Mouse (Mus musculus) T-helper 1 cell (primary cell): ENCODE data around the gene Olfr10.
"Not testable (repeated sequence)": the region's sequence is repeated elsewhere in the genome, so short reads cannot be mapped to it uniquely, and the experiment has no call there.

Source experiments
- in situ Hi-C: fragments of 300-600 bp; cut with MboI, MseI; formaldehyde crosslinking; loops from one replicate; pipeline ENCODE4 v1.15.1; 2025; ENCODE audit warnings: high pct_unique_total_duplicates

Olfr10 gene

GRCm38 (mm10) chr11:49304441-49304840, at the start of gene Olfr10:
Gene Olfr10 (plus strand): TSS chr11:49304741.
- in situ Hi-C loops, result no loop called here

DNA sequence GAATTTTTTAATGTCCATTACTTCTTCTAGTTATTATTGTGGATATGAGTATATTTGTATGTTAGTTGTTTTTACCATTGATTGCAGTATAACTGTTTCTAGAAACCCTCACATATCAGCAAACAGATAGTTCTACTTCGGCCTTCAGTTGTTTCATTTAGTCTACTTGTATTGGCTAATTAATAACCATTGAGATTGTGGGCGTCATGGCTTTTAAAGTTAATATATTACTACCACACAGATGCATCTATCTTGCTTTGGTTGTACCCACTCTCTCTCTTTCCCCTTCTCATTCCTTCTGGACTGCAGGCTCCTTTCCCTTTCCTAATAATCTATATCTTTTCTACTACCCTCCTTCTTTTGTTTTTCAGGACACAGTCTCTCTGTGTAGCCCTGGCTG, 45.2 kb upstream of the Olfr10 start:
- in situ Hi-C loops, result no loop called here

DNA sequence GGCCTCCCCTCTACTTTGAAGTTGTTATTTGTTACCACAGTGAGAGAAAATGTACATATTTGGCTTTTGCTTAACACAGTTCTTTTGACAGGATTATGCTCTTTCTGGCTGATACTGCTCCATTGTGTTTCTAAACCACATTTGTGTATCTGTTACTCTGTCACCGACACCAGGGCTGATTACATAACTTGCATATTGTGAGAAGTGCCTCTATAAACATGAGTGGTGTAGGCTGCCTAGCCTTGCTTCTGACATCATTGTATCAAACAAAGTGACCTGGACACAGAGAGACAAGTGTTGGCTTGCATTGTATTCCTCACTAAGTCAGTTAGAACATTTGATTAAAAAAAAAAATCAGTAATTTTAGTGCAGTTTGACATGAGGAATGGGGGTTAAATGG, 44.7 kb upstream of the Olfr10 start:
- in situ Hi-C loops, result loop anchor here (5.0 kb wide), 2 partner anchors 63 to 143 kb away; no protein-coding TSS in a partner anchor

- in situ Hi-C loops, result loop anchor here (5.0 kb wide), 2 partner anchors 63 to 143 kb away; no protein-coding TSS in a partner anchor
Measured at GRCm38 (mm10) chr11:49260598-49261312, 43.8 kb upstream of the Olfr10 start.

GRCm38 (mm10) chr11:49261313-49261855, 43.2 kb upstream of the Olfr10 start:
- in situ Hi-C loops, result loop anchor here (5.0 kb wide), 2 partner anchors 64 to 144 kb away; no protein-coding TSS in a partner anchor

- in situ Hi-C loops, result loop anchor here (5.0 kb wide), 2 partner anchors 65 to 145 kb away; no protein-coding TSS in a partner anchor
Measured at GRCm38 (mm10) chr11:49262286-49262685, 42.3 kb upstream of the Olfr10 start.

- in situ Hi-C loops, result loop anchor here (5.0 kb wide), 2 partner anchors 66 to 146 kb away; no protein-coding TSS in a partner anchor
Measured at GRCm38 (mm10) chr11:49263149-49263548, 41.4 kb upstream of the Olfr10 start.

DNA sequence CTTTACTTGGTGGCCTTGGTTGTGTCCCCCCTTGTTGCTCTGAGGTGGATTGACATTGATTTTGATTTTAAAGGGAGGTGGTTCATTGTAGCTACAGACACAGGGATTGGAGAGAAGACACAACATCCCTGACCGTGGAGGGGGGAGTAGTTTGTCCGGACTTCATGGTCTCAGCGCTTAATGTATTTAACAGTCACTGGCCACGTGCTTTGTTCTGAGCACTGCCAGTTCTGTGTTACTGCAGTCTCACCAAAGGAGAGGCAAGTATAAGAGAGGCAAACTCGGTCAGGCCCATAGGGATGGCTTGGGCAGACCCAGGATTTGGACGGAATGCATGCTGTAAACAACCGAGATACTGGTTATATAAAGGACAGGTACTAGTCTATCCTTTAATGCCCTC, 40.5 kb upstream of the Olfr10 start:
- in situ Hi-C loops, result loop anchor here (5.0 kb wide), 2 partner anchors 67 to 147 kb away; no protein-coding TSS in a partner anchor

GRCm38 (mm10) chr11:49264622-49265021, 39.9 kb upstream of the Olfr10 start:
- in situ Hi-C loops, result loop anchor here (5.0 kb wide), 2 partner anchors 67 to 147 kb away; no protein-coding TSS in a partner anchor

DNA sequence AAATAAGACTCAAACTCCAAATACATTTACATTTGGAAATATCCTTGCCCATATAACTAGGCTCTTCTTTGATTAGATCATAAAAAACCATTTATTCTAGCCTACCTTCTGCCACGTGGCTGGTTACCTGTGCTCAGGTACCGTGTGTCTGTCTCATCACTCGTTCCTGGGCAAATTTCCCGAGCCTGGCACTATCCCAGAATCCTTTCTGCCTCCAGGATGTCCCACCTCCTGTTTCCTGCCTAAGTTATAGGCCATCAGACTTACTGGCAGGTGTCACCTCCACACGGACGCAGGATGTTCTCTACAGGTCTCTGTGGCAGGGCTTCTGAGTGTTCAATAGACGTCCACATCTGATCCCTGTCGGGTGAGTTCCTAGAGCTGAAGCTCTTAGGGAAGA, 39.4 kb upstream of the Olfr10 start:
- in situ Hi-C loops, result no loop called here

- in situ Hi-C loops, result no loop called here
Measured at GRCm38 (mm10) chr11:49266671-49267070, 37.9 kb upstream of the Olfr10 start.

DNA sequence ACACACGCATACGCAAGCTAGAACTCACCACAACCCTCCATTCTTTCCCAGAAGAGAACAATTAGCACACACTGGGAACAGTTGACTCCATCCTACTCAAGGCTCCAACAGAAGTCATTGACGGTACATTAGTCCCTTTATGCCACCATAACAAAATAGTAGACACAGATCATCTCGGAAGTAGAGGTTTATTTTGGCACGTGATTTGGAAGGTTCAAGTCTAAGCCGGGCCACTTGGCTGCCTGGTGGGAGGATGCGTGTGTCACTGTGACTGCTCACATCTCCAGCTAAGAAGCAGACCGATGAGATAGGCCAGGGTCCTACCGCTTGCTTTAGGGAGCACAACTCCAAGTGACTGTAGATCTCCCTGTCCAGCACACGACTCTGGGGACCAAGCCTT, 37.2 kb upstream of the Olfr10 start:
- in situ Hi-C loops, result no loop called here

GRCm38 (mm10) chr11:49267970-49268579, 36.5 kb upstream of the Olfr10 start:
- in situ Hi-C loops, result no loop called here

GRCm38 (mm10) chr11:49269761-49270160, 34.8 kb upstream of the Olfr10 start:
- in situ Hi-C loops, result loop anchor here (10.0 kb wide), 1 partner anchor 405 kb away; no protein-coding TSS in a partner anchor

- in situ Hi-C loops, result loop anchor here (10.0 kb wide), 1 partner anchor 406 kb away; no protein-coding TSS in a partner anchor
Measured at GRCm38 (mm10) chr11:49270368-49270767, 34.2 kb upstream of the Olfr10 start.

- in situ Hi-C loops, result loop anchor here (10.0 kb wide), 1 partner anchor 407 kb away; no protein-coding TSS in a partner anchor
Measured at GRCm38 (mm10) chr11:49271334-49271733, 33.2 kb upstream of the Olfr10 start.

GRCm38 (mm10) chr11:49273834-49274519, 30.6 kb upstream of the Olfr10 start:
- in situ Hi-C loops, result loop anchor here (10.0 kb wide), 1 partner anchor 409 kb away; no protein-coding TSS in a partner anchor

DNA sequence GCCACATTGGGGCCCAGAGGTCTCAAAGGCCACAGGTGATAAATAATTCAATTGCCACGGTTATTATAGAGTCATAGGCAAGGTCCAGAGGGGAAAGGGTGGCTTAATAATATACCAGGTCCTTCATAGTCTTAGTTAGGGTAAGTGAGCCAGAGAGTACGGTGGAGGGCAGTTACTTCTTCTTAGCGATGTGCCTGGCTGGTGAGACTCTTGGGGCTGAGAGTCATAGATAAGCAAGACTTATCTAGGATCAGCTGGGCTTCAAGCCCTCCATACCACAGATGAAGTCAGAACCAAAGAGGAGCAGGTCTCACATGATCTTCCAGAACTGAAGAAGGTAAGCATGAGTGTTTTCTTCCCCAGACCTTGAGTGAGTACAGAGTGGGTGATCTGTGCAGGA, 26.3 kb upstream of the Olfr10 start, which contains the start of gene Olfr1393:
TSS of gene Olfr1393 (plus strand) at position 83 of the 400 bp plus-strand sequence.
- in situ Hi-C loops, result loop anchor here (10.0 kb wide), 1 partner anchor 413 kb away; no protein-coding TSS in a partner anchor

GRCm38 (mm10) chr11:49284982-49285381, 19.6 kb upstream of the Olfr10 start, which contains the start of gene Olfr1392:
Gene Olfr1392 (plus strand): TSS chr11:49285282.
- in situ Hi-C loops, result not testable (repeated sequence)

- in situ Hi-C loops, result no loop called here
Measured at GRCm38 (mm10) chr11:49287251-49287650, 17.3 kb upstream of the Olfr10 start.

GRCm38 (mm10) chr11:49292777-49293176, 11.8 kb upstream of the Olfr10 start:
- in situ Hi-C loops, result no loop called here
